Mouse (Mus musculus) brain, adult 2 months (tissue): Measurements from ENCODE around the gene Plcxd2.
A peak's percentile ranks its signal among the peaks of the same experiment; 100 is the strongest.

Experiments
- DNase-seq: peaks from one replicate; pipeline ENCODE4 v3.0.0; 2011; ENCODE audit warnings: low read depth, low spot score

Plcxd2 gene

DNA sequence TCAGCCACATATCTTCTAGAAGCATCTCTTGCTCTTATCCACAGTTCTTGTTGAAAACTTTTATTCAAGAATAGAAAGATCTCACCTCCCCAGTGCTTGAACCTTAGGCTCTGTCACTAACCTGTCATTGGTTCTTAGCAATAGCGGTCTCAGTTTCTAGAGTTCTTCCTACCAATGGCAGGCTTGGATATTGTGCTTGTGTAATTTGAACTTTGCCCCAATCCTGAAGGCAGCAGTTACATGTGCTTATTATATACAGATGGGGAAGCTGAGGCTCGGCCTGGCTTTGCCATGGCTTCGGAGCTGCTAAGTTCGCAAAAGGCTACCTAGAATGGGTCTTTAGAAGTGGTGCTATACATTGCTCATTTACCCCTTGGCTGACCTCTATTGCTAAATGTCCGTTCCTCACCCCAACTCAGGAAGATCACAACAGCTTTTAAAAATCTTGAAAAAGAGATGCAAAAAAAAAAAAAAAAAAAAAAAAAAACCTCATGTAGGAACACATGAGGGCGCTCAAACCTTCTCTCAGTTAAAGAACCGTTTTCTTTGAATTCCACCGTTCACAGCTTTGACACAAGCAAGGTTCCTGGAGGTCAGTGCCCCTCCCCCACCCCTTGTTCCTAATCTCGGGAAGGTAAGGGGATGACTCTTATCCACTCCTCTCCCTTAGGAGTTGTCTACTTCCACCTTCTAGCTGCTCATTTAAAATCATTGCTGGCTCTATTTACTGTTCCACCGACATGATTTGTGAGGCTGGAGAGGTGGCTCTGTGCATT, 18.9 kb downstream of the Plcxd2 start:
- DNase-seq: peak; percentile 70

DNA sequence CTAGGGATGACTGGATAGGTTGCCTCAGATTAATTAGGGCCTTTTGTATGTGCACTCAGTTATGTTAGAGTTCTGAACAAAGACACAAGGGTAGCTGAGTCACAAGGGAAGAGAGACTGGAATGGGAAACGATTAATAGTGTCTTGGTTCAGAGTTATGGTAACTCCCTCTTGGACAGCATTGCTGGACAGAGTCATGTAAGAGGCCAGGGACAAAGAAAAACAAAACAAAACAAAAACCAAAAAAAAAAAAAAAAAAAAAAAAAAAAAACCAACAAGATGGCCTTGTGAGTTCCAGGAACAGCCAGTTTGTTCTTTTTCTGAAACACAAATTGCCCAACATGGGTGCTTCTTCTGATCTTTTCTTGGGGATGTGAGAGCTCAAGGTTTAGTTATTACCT, 23.8 kb downstream of the Plcxd2 start:
- no peak for DNase-seq

DNA sequence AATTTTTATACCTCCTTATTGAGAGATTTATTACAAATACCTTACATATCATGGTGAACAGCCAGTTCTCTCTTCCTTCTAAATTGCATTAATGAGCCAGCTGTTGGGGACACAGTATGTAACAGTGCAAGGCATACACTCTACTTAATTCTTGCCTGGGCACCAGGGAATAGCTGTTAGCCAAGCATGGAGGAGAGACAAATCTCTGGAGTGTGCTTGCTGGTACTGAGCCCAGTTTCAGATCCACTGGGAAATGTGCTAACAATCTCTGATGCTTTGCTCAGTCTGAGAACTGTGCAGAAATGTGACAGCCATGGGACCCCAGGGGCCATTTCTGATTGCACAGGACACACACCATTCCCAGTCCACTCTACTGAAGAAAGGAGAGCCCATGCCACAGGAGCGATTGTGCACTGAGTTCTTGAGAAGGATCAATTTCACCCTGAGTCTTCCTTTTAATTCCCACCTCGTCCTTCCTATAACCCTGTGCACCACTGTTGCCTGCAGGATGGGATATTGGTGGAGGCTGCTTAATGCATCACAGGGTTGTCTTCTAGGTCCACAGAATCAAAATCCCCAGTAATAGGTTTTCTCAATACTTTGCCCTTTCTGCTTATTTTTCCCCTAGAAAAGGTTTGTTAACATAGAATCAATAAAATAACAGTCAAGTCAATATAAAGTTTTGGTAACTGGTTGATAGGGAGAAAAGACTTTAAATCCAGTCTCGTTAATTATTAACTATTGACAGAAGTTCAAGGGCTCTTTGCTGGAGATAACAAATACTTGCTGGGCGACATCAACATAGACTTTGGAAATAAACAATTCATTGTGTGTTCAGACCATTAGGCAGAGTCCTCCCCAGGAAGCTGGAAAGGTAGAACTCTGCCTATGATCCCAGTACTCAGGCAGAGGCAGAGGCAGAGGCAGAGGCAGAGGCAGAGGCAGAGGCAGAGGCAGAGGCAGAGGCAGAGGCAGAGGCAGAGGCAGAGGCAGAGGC, 25.1 kb downstream of the Plcxd2 start:
- DNase-seq: no peak

DNA sequence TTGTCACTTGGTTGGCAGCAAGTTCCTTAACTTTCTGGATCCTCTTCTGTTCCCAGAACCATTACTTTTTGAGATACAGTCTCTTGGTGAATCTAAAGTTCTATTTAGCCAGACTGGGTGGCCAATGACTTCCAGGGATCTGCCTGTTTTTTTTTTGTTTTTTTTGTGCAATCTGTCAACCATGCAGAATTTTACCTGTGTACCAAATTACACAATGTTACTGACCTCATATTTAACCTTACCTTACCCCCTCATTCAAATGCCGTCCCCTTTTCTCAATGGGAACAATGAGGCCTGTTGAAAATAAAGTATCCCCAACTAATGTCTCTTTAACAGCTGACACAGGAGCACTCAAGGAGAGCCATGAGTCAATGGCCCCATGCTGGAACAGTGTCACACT, 33.8 kb downstream of the Plcxd2 start:
- DNase-seq: no peak

DNA sequence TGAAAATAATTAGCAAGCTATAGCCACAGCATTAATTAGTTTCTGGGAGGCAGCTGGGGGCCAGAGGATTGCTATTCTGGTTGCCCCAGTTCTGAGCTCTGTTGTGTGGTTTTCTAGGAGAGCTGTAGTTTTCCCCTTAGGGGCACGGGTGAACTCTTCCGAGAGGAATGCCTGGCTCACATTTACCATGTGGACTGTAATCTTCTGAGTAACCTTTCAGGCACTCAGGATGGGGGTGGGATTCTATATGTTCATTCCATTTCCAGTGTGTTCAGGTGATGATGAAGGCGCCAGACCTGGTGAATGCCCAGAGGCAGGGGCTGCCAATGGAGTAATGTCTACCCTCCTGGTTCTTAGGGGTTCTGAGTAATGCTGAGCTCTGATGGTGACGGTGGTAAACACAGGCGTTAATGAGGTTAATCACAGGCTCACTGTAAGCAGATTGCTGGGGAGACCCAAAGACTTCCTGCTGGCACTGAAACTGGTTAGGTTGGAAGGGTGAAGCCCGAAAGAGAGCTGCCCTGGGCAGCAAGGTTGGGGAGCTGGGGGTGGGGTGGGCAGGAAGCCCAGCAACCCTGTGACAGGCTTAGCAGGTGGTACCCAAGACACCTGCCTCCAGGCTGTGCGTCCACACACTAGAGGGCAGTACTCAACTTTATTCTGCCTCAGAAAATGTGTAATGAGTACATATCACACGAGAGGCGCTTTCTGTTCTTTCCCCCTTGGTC, 35.9 kb downstream of the Plcxd2 start:
- peak; percentile 73 for DNase-seq

DNA sequence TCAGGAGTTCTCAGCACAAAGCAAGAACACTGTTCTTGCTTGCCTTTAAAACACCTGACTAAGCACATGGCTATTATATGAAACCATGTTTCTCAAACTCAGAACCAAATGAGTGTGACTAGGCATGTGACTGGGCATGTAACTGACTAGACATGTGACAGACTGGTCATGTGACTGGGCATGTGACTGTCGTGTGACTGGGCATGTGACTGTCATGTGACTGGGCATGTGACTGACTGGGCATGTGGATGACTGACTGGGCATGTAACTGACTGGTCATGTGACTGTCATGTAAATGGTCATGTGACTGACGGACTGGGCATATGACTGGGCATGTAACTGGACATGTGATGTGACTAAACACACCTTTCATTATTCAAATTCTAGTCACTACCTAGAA, 39.8 kb downstream of the Plcxd2 start:
- no peak for DNase-seq

DNA sequence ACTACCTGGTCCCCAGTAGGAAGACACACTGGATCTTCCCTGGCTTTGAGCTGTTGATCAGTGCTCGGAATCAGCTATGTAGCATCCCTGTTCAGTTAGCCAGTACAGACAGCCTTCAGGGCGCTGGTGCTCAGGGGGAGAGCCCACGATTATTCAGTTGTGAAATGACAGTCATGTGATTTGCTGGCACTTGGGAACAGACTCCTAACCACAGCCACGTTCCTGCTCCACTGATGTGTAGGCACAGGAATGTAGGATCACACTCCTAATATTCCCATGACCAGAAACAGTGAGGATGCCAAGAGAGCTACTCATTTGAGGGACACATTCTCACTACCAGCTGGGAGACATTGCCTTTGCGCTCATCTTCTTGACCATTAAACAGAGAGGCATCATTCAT, 41.3 kb downstream of the Plcxd2 start:
- no peak for DNase-seq

DNA sequence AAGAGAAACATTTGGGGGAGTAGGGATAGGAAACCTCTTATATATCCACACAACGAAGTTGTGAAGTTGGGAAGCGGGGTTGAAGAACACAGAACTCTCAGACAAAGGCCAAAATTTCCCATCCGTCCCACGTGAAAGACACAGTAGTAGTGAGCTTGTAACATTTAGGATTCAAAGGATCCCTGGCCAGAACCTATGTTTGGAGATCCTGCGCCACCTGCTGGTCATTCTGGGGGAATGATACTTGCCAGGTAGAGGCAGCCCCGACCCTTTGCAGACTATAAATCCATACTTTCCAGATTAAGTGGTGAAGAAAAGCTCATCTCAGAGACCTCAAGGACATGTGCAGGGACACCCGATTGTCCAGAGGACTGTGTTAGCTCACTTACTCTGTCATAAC, 42.5 kb downstream of the Plcxd2 start:
- peak; percentile 88 for DNase-seq

DNA sequence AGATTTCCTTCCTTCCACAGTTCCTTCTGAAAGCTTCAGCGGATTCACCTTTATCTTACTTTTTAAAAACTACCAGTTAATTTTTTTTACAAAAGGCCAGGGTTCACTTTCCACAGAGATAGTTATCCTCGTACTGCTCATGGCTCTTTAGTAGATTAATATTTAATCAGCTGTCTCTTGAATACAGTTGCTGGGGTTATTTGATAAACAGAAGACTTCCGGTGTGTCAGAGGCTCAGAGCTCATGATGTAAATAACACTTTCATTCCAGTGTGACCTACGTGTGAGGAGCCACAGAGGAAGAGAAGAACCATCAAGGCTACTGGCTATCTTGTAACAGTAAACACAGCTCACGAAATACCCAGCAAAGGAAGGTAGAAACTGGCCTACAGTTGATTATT, 43.4 kb downstream of the Plcxd2 start:
- DNase-seq: no peak

DNA sequence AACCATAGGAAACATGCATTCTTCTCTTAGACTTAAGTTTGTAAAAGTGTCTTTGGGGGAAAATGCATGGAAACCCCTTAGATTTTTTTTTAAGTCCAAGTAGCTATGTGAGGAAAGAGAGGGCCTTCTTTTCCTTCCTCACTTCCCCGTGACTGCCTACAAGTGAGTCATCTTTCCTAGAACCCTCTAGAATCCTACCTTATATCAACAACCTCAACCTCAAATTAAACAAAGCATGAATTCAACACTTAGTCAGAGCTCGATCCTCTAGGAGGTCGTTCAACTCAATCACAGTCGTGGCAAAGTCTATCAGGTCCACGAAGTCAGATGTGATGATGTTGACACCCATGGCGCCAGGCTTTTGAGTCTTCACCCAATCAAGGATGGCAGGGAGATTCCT, 45.2 kb downstream of the Plcxd2 start:
- DNase-seq: no peak

DNA sequence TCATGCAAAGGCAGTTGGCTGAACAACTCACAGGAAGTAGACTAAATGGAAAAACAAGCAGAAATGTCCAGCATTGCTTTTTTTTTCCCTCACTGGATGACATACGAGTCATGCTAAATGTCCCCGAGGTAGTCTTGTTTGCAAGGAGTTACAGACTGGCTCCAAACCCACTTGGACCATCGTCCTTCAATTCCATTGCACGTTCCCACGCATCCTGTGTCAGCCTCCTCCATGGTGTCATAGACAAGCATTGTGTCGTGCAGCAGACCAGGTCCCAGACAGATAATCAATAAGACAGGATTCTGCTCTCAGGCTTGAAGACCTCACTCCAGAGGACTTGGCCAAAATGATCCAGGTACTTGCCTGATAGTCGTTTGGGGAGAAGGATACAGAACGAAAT, 46.2 kb downstream of the Plcxd2 start:
- DNase-seq: no peak

DNA sequence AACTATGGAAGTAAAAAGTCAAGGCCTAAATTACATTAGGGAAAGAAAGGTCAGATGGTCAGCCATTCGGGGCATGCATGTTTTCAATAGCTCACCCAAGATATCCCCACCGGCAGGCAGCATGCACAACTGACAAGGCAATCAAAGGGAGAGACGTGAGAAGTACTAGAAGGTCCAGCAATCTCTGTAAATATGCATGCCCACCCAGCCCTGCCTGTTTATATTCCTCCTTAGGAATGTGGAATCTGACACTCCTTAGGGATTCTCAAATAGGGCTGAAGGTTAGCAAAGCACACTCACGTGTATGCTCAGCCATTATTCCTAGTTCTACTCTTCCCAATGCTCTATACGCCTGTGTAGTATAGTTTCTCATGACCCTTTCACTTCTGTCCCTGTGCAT, 46.9 kb downstream of the Plcxd2 start:
- no peak for DNase-seq

DNA sequence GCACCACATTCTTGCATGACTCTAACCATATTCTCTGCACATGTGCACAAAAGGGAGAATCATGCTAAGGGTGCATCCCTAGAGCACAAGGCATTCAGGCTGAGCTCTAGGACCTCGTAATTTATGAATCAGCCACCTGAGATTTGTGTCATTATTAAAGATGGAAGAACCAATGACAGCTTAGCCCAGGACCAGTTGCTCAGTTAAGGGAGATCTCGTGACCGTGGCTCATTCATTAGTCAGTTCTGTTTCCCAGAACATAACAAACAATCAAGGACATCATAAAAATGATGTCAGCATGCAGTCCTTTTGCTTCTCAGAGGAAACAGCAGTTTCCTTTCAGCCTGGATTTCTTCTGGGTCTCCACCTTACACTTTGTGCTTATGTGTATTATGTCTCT, 49.0 kb downstream of the Plcxd2 start:
- DNase-seq: no peak

DNA sequence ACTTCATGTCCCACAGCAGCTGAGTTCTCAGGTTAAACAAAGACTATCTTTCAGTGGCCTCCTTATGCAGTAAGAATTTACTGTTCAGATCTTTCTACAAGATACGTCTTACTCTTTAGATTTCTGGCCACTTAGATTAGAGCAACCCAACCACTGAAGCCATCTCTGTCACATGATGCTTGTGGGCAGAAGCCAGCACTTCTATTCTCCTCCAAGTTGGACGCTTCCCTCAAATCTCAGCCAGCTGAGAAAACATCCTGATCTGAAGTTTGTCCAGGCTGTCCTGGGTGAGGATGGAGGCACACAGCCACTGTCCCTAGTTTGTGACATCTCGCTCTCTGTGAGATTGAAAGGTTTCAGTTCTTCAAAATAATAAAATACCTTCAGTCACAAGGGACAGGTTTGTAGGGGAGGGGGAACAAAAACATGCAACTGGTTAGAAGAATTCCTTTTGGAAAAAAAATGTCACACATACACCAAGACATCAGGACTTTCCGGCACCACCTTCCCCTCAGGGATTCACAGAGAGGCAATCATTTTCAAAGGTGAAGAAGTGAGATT, 53.5 kb downstream of the Plcxd2 start:
- DNase-seq: no peak

DNA sequence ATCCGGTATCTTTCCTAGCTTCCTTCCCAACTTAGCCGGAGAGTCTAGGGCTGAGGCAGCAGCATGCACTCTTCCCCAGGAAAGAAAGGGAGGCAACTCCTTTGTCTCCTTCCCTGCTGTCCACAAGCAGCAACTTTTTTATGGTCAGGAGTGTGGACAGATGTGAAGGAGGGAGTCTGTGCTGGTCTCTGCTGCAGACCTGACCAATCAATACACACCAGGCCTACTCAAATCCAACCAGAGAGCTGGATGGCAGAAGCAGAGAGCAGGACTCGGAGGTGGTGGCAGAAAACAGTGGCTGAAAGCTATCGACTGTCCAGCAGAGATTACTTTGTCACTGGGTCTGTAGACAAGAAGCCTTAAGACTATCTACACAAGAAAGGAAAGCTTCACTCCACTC, 56.6 kb downstream of the Plcxd2 start, which contains the start of gene Phldb2:
Gene Phldb2 (minus strand): TSS at position 205 of the 400 bp plus-strand sequence.
- no peak for DNase-seq

DNA sequence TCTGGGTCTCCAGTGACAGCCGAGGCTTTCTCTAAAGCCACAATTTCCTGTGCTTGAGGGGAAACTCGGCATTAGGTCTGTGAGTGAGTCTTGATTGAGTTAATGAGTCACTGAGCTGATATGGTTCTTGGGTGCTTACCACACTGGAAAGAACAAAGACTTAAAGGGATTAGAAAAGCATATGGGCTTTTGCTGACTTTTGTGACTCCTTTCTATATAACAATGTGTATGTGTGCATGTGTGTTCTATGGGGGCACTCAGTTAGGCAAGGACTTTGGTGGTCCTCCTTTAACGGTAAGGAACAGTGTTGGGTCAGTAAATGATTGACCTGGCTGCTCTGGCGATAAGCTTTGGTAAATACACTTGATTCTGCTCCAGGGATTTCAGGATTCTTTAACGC, 57.5 kb downstream of the Plcxd2 start:
- DNase-seq: no peak

DNA sequence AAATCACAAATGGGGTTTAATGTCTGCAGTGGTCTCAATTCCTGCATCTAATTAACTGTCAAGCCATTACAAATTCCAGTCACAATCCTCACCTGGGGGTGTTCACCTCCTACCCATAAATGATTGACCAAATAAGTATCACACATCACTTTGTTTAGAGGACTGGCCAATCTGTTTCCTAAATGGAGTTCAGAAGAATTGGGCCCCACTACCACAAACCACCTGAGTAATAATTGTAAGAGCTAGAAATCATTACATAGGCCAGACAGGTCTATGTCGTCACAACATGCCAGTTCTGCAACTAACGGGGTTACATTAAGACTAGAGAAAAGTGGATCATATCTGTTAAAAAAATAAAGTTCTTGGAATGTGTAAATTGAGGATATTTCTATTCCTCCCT, 58.0 kb downstream of the Plcxd2 start:
- no peak for DNase-seq

DNA sequence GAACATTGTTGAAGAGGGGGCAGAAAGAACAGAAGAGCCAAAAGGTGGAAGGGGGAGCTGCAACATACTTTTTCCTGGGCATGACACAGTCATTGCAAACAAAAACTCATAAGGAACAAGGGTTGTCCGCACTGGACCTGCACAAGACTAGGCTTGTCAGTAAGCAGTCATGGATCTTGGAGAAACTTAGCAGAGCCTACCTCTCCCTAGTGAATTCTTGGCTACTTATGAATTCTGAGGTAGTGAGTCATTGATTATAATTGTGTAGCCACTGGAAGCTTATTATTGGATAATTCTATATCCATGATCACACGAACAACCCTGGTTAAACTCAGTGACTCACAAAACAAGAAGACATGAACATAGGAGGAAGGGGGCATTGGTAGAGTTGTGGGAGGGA, 63.7 kb downstream of the Plcxd2 start:
- DNase-seq: no peak

DNA sequence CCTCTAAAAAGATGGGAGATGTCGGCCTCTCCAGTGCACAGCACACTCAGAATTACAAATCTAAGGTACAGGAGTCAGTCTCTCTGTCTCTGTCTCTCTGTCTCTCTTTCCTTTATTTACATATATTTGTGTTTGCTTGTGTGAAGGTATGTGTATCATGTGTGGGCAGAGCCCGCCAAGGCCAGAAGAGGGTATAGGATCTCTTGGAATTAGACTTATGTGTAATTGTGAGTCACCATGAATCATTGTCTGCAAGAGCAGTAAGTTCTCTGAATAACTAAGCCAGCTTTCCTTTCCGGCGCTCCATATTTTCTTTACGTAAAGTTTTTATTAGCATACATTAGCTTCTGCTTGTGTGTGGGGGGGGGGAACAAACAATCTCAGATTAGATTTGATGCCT, 64.4 kb downstream of the Plcxd2 start:
- no peak for DNase-seq

DNA sequence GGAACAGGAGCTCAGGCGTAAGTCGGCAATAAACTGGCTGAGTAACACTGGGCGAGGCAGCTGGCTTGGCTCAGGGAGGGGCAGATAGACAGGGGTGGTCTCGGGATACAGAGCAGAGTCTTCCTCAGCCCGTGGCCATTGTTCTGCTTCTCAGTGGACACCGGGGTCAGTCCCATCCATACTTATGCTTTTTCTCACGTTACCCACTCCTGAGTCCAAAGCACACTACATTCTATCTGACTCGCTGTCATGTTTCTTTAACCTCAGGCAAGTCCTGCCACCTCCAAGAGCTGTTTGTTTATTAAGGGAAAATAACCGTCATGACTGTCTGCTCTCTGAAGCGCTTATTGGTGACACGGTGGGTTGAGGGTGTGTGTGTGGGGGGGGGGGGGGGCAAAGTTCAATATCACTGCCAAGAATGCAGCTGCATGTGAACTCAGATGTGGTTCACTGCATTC, 64.8 kb downstream of the Plcxd2 start:
- no peak for DNase-seq

DNA sequence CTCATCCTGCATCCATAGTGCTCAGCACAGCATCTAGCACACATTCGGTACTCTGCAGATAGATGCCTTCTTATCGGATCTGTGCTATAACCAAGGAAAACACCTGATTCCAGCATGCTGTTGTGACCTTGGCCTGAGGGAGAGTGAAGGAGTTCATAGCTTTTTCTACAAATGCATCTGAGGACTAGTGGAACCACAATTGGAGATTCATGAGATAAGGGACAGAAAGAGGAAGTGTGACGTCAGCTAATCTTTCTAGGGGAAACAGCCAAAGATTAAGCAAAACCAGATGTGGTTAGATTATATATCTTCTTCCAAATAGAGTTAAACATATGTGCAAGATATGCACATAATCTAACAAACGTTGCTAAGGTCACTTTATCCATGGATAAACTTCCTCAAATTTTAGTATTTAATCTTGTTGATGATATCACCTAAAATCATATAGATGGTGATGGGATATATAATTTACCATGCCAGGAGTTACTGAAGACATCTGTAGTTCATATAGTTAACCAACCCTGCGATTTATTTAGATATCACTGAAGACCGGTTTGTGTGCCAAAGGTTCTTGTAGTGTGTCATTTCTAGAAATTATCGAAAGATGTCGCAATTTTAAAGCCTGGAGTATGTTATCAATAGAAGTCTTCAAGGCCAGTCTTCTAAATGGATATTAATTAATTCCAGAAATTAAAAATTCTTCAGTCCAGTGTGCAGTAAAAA, 67.7 kb downstream of the Plcxd2 start:
- DNase-seq: no peak
